Comparison of ENCODE assay signal across 10 mouse cellular contexts in genomic region chr6:86126953-86127581, GRCm38 (mm10).
DNase-seq lines count a peak whose midpoint lies in the region; ATAC-seq and TF ChIP-seq lines count a peak whose summit lies in the region.
"Had no signal": no experiment of that assay in that cellular context is flagged by ENCODE, and none has a peak within 500 bp of the region (broad histone marks: within the 10 kb centered on the region; RNA-seq: fewer than 3 reads in every experiment).

No protein-coding gene starts in this region.

- H3K27ac ChIP-seq in kidney, embryonic 16.5 days (ENCODE audit: low read length), result no peak overlapping the region
- H3K27ac ChIP-seq in embryonic facial prominence, embryonic 10.5 days (replicated peaks), result no peak overlapping the region
- no peak overlapping the region for H3K27ac ChIP-seq in lung, embryonic 14.5 days (ENCODE audit: low read depth)
- H3K27ac ChIP-seq: embryonic facial prominence, embryonic 12.5 days; lung, embryonic 15.5 days had no signal

- no peaks in the 10 kb centered on the region for H3K36me3 ChIP-seq in kidney, embryonic 16.5 days (ENCODE audit: insufficient read depth, low read length)
- H3K36me3 ChIP-seq in embryonic facial prominence, embryonic 10.5 days (replicated peaks), result no peaks in the 10 kb centered on the region
- no peaks in the 10 kb centered on the region for H3K36me3 ChIP-seq in lung, embryonic 14.5 days (ENCODE audit: insufficient read depth)
- H3K36me3 ChIP-seq: embryonic facial prominence, embryonic 12.5 days; lung, embryonic 15.5 days had no signal

- no peak overlapping the region for H3K4me2 ChIP-seq in kidney, embryonic 16.5 days (replicated peaks; ENCODE audit: low read depth, low read length)
- H3K4me2 ChIP-seq in lung, embryonic 14.5 days, result no peak overlapping the region
- H3K4me2 ChIP-seq: embryonic facial prominence, embryonic 12.5 days; lung, embryonic 15.5 days had no signal

- TF ChIP-seq CTCF in lung, embryonic 14.5 days (IDR thresholded peaks at IDR 0.05; ENCODE audit: low read depth), result peak; percentile 88

- no peaks in the 10 kb centered on the region for H3K9me3 ChIP-seq in kidney, embryonic 16.5 days (ENCODE audit: low read length)
- H3K9me3 ChIP-seq in embryonic facial prominence, embryonic 10.5 days, result no peaks in the 10 kb centered on the region
- H3K9me3 ChIP-seq in lung, embryonic 14.5 days (ENCODE audit: low read depth, low read length), result no peaks in the 10 kb centered on the region
- H3K9me3 ChIP-seq: embryonic facial prominence, embryonic 12.5 days; lung, embryonic 15.5 days had no signal

- peak; percentile 25 for DNase-seq in kidney, adult 11 months
- DNase-seq in T-cell, adult 2 months (ENCODE audit: low spot score), result peak; percentile 65
- DNase-seq in embryonic facial prominence, embryonic 10.5 days (ENCODE audit: low spot score), result peak; percentile 75
- DNase-seq in kidney, adult 8-10 months, result peak; percentile 35 to 55
- peak; percentile 70 for DNase-seq in lung, embryonic 14.5 days
- DNase-seq in ovary, postnatal 14 days (ENCODE audit: low spot score), result peak; percentile 58

- no peaks in the 10 kb centered on the region for H3K27me3 ChIP-seq in kidney, embryonic 16.5 days (ENCODE audit: insufficient read depth, low read length)
- H3K27me3 ChIP-seq in embryonic facial prominence, embryonic 10.5 days (replicated peaks; ENCODE audit: low read depth, poor library complexity, severe bottlenecking), result no peaks in the 10 kb centered on the region
- no peaks in the 10 kb centered on the region for H3K27me3 ChIP-seq in lung, embryonic 14.5 days (ENCODE audit: insufficient read depth, low read length)
- H3K27me3 ChIP-seq: embryonic facial prominence, embryonic 12.5 days; lung, embryonic 15.5 days had no signal

- no peak overlapping the region for H3K4me3 ChIP-seq in kidney, embryonic 16.5 days (ENCODE audit: low read length)
- H3K4me3 ChIP-seq in embryonic facial prominence, embryonic 10.5 days, result no peak overlapping the region
- no peak overlapping the region for H3K4me3 ChIP-seq in lung, embryonic 14.5 days (ENCODE audit: low read depth, low read length)
- H3K4me3 ChIP-seq: embryonic facial prominence, embryonic 12.5 days; lung, embryonic 15.5 days had no signal

- no peak overlapping the region for H3K9ac ChIP-seq in kidney, embryonic 16.5 days (replicated peaks; ENCODE audit: low read length)
- no peak overlapping the region for H3K9ac ChIP-seq in lung, embryonic 14.5 days
- H3K9ac ChIP-seq: embryonic facial prominence, embryonic 12.5 days; lung, embryonic 15.5 days had no signal

- no peak; the same call in 1 of the 2 replicates for ATAC-seq in kidney, embryonic 16.5 days (ENCODE audit: low FRiP score, low TSS enrichment)
- no peak for ATAC-seq in lung, embryonic 14.5 days (ENCODE audit: insufficient read depth)
- no peak for ATAC-seq in erythroblast, adult 5-6 weeks (replicated peaks; ENCODE audit: low FRiP score, poor library complexity, severe bottlenecking)

- H3K4me1 ChIP-seq in kidney, embryonic 16.5 days (ENCODE audit: insufficient read depth, low read length), result no peaks in the 10 kb centered on the region
- peaks cover 6% of the 10 kb centered on the region; the same call in 1 of the 2 replicates for H3K4me1 ChIP-seq in embryonic facial prominence, embryonic 10.5 days
- H3K4me1 ChIP-seq in lung, embryonic 14.5 days (ENCODE audit: insufficient read depth), result no peaks in the 10 kb centered on the region
- H3K4me1 ChIP-seq: embryonic facial prominence, embryonic 12.5 days; lung, embryonic 15.5 days had no signal

- 64% methylated on average over 2 of the region's 2 CpGs for WGBS in kidney, embryonic 16.5 days
- WGBS in embryonic facial prominence, embryonic 10.5 days, result 62% methylated on average over 2 of the region's 2 CpGs
- WGBS in lung, embryonic 14.5 days, result 51% methylated on average over 2 of the region's 2 CpGs

Comparison
In these comparisons a context has a peak if more than half of its experiments do, and no peak if none do; other contexts are left out.
1. DNase-seq: peak in every context shown above with its lines; median percentile 75 in embryonic facial prominence, embryonic 10.5 days; 70 in lung, embryonic 14.5 days; 65 in T-cell, adult 2 months; 58 in ovary, postnatal 14 days; 45 in kidney, adult 8-10 months; 25 in kidney, adult 11 months.